Mouse (Mus musculus) stomach, embryonic 16.5 days (tissue): ENCODE measurements around the gene Eif4h. TPM values are rescaled to one million over a fixed set of nuclear protein-coding genes. Genes with fewer than 3 reads are reported as not detected.

ENCODE experiments used
- ATAC-seq: fragments of 200-750 bp; cut with Nextera tagmentation; 2 replicates; pipeline ENCODE4 v1.8.0; 2017; ENCODE audit warnings: moderate number of reproducible peaks, moderate TSS enrichment; ENCODE audit not compliant: insufficient read depth, low FRiP score
- H3K27ac ChIP-seq: fragments of 300-500 bp; sonication (generic); 2 replicates; pipeline ENCODE4 v1.5.1; 2014; ENCODE audit warnings: low read length
- H3K27me3 ChIP-seq: fragments of 300-500 bp; sonication (generic); 2 replicates; pipeline ENCODE4 v1.6.1; 2014; ENCODE audit warnings: low read length, control low read depth, mixed read lengths; ENCODE audit not compliant: control insufficient read depth, insufficient read depth
- H3K36me3 ChIP-seq: fragments of 300-500 bp; sonication (generic); 2 replicates; pipeline ENCODE4 v1.6.1; 2014; ENCODE audit warnings: low read length; ENCODE audit not compliant: control insufficient read depth, insufficient read depth
- H3K4me1 ChIP-seq: fragments of 300-500 bp; sonication (generic); 2 replicates; pipeline ENCODE4 v1.6.1; 2014; ENCODE audit warnings: low read length, control low read depth, mixed read lengths; ENCODE audit not compliant: control insufficient read depth, insufficient read depth
- H3K4me2 ChIP-seq: fragments of 300-500 bp; sonication (generic); 2 replicates; pipeline ENCODE4 v1.6.1; 2014; ENCODE audit warnings: low read depth, low read length, mixed read lengths
- H3K4me3 ChIP-seq: fragments of 300-500 bp; sonication (generic); replicated peaks from 2 replicates; pipeline ENCODE4 v1.5.1; 2014; ENCODE audit warnings: mild to moderate bottlenecking, low read length
- H3K9ac ChIP-seq: fragments of 300-500 bp; sonication (generic); 2 replicates; pipeline ENCODE4 v1.6.1; 2014; ENCODE audit warnings: low read length
- H3K9me3 ChIP-seq: fragments of 300-500 bp; sonication (generic); replicated peaks from 2 replicates; pipeline ENCODE4 v1.6.1; 2016; ENCODE audit warnings: low read length, control low read depth; ENCODE audit not compliant: control insufficient read depth
- WGBS: fragments of 180-500 bp; shearing (Covaris S2); extraction: QIAGEN DNeasy Blood & Tissue Kit; methylation state at CpG from one replicate; pipeline ENCODE4 v1.1.7; 2014; 5-methylcytosine and 5-hydroxymethylcytosine counted together
- polyA plus RNA-seq: library from polyadenylated mRNA; unstranded; fragments of >200 nt; fragmentation: Nextera tagmentation; extraction: Ambion mirVana; gene quantifications from 2 replicates; pipeline ENCODE4 v1.2.1, GENCODE M21; 2015

The Eif4h gene
- polyA plus RNA-seq, 1 experiment from 2014 or later, result 378 TPM

GRCm38 (mm10) chr5:134583006-134583883, 56.0 kb downstream of the Eif4h start:
- H3K27me3 ChIP-seq, result no peaks in the 10 kb centered on the region
- peaks cover 11% of the 10 kb centered on the region for H3K4me1 ChIP-seq
- WGBS, result 23% methylated on average over 15 of the region's 15 CpGs
- peak overlapping the region; percentile 94 for H3K4me2 ChIP-seq
- H3K36me3 ChIP-seq, result no peaks in the 10 kb centered on the region
- no peaks in the 10 kb centered on the region for H3K9me3 ChIP-seq
- peak overlapping the region; percentile 94 for H3K9ac ChIP-seq
- peak overlapping the region; percentile 100 for H3K4me3 ChIP-seq
- ATAC-seq, result no peak
- peak overlapping the region; percentile 46; the same call in 1 of the 2 replicates for H3K27ac ChIP-seq

- peak; percentile 95 for ATAC-seq
- Histone ChIP-seq H3K4me3 (peak overlapping the region; percentile 100), H3K4me1 (peaks cover 11% of the 10 kb centered on the region), H3K9me3 (no peaks in the 10 kb centered on the region), H3K27ac (peak overlapping the region; percentile 46), H3K27me3 (no peaks in the 10 kb centered on the region), H3K9ac (peak overlapping the region; percentile 94), H3K4me2 (peak overlapping the region; percentile 94), H3K36me3 (no peaks in the 10 kb centered on the region)
- WGBS, result 8% methylated on average over 29 of the region's 30 CpGs
Observed at GRCm38 (mm10) chr5:134582221-134582907, 56.9 kb downstream of the Eif4h start.

DNA sequence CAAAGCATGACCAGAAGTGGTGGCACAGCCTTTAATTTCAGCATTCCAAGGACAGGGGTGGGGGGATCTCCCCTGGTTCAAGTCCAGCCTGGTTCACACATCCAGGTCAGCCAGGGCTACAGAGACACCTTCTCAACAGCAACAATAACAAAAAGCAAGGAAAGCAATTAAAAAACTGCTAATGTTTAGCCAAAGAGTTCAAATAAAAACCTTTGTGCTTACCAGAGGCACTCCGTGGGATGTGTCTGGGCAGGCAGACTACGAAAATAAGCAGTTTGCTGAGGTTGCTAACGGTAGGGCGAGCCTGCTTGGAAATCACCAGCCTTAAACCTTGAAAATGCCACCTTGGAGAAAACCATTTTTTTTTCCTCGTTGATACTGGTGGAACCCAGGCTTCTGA, 58.1 kb downstream of the Eif4h start, which contains the start of gene Rfc2:
Rfc2 (plus strand) TSS at position 221 of the 400 bp plus-strand sequence.
- Histone ChIP-seq H3K27ac (peak within 1 kb of the TSS; percentile 55), H3K4me3 (no peak within 1 kb of the TSS), H3K4me1 (peaks cover 11% of the 10 kb centered on the region), H3K27me3 (no peaks in the 10 kb centered on the region), H3K4me2 (no peak within 1 kb of the TSS), H3K36me3 (no peaks in the 10 kb centered on the region), H3K9me3 (no peaks in the 10 kb centered on the region), H3K9ac (no peak within 1 kb of the TSS; the same call in 1 of the 2 replicates)
- 79% methylated on average over 5 of the region's 5 CpGs for WGBS
- no peak for ATAC-seq

DNA sequence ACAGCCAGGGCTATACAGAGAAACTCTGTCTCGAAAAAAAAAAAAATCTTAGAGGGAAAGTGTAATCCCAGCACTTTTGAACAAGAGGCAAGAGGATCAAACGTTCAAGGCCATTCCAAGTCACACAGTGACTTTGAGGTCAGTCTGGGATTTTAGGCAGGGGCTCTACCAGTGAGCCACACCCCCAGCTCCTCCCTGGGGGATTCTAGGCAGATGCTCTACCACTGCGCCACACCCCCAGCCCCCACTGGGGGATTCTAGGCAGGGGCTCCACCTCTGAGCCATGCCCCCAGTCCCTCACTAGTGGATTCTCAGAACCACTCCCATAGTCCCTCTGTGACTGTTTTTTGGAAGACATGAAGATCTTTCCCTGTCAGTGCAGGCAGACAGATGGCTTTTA, 60.2 kb downstream of the Eif4h start:
- ATAC-seq, result no peak
- Histone ChIP-seq H3K4me3 (no peak overlapping the region), H3K9ac (no peak overlapping the region), H3K36me3 (no peaks in the 10 kb centered on the region), H3K27me3 (no peaks in the 10 kb centered on the region), H3K4me2 (no peak overlapping the region), H3K9me3 (no peaks in the 10 kb centered on the region), H3K27ac (no peak overlapping the region), H3K4me1 (peaks cover 11% of the 10 kb centered on the region)
- WGBS, result 67% methylated on average over 3 of the region's 3 CpGs

DNA sequence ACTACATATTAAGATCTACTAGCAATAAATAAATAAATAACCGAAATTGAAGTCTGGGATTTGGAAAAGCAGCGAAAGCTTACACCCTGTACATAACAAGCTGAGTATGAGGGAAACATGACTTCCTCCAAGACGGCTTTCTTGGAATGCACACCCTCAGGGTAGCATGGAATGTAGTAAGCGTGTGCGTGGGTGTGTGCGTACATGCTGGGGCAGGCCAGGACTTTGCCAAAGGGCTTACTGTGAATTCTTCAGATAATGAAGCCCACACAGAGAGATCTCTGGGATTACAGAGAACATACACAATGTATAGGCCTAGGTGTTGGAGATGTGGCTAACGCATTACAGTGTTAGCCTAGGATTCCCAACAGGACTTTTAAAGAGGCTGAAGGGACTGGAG, 61.8 kb downstream of the Eif4h start:
- H3K4me1 ChIP-seq, result peaks cover 1% of the 10 kb centered on the region; the same call in 1 of the 2 replicates
- H3K27ac ChIP-seq, result peak overlapping the region; percentile 29; the same call in 1 of the 2 replicates
- 0 out of 2 replicates have a peak, but pooled peaks have one; percentile 23 for ATAC-seq
- no peak overlapping the region for H3K4me3 ChIP-seq
- no peak overlapping the region for H3K4me2 ChIP-seq
- H3K9ac ChIP-seq, result no peak overlapping the region
- no peaks in the 10 kb centered on the region for H3K36me3 ChIP-seq
- 70% methylated on average over 7 of the region's 7 CpGs for WGBS
- no peaks in the 10 kb centered on the region for H3K9me3 ChIP-seq
- no peaks in the 10 kb centered on the region for H3K27me3 ChIP-seq

GRCm38 (mm10) chr5:134576517-134577220, 62.6 kb downstream of the Eif4h start:
- Histone ChIP-seq H3K4me2 (no peak overlapping the region), H3K4me1 (peaks cover 3% of the 10 kb centered on the region; the same call in 1 of the 2 replicates), H3K36me3 (no peaks in the 10 kb centered on the region), H3K27me3 (no peaks in the 10 kb centered on the region), H3K4me3 (no peak overlapping the region), H3K9me3 (no peaks in the 10 kb centered on the region), H3K27ac (peak overlapping the region; percentile 33; the same call in 1 of the 2 replicates), H3K9ac (no peak overlapping the region)
- no peak for ATAC-seq
- 65% methylated on average over 14 of the region's 14 CpGs for WGBS

DNA sequence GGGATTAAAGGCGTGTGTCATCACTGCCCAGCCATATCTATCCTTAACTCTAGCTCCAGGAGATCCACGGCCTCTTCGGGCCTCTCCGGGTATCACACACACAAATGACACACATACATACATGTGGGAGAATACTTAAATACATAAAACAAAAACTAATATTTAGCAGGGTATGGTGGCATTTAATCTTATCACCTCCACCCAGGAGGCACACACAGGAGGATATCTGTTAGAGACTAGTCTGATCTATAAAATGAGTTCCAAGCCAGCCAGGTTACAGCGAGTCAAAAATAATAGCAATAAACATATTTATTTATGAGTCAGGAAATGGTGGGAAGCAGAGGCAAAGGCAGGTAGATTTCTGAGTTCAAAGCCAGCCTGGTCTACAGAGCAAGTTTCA, 63.5 kb downstream of the Eif4h start:
- Histone ChIP-seq H3K36me3 (no peaks in the 10 kb centered on the region), H3K27ac (no peak overlapping the region), H3K4me1 (peaks cover 3% of the 10 kb centered on the region; the same call in 1 of the 2 replicates), H3K27me3 (no peaks in the 10 kb centered on the region), H3K4me2 (no peak overlapping the region), H3K9ac (no peak overlapping the region), H3K9me3 (no peaks in the 10 kb centered on the region), H3K4me3 (no peak overlapping the region)
- no peak for ATAC-seq
- 91% methylated on average over 5 of the region's 5 CpGs for WGBS

GRCm38 (mm10) chr5:134572508-134573214, 66.6 kb downstream of the Eif4h start:
- peaks cover 3% of the 10 kb centered on the region for H3K4me1 ChIP-seq
- H3K4me3 ChIP-seq, result peak overlapping the region; percentile 58
- H3K27ac ChIP-seq, result peak overlapping the region; percentile 88
- ATAC-seq, result no peak
- H3K36me3 ChIP-seq, result no peaks in the 10 kb centered on the region
- H3K9ac ChIP-seq, result peak overlapping the region; percentile 62
- WGBS, result 32% methylated on average over 10 of the region's 10 CpGs
- no peaks in the 10 kb centered on the region for H3K27me3 ChIP-seq
- no peaks in the 10 kb centered on the region for H3K9me3 ChIP-seq
- H3K4me2 ChIP-seq, result peak overlapping the region; percentile 90
